Mouse (Mus musculus): Measurements from ENCODE around the gene Ntm.

Ntm gene

DNA sequence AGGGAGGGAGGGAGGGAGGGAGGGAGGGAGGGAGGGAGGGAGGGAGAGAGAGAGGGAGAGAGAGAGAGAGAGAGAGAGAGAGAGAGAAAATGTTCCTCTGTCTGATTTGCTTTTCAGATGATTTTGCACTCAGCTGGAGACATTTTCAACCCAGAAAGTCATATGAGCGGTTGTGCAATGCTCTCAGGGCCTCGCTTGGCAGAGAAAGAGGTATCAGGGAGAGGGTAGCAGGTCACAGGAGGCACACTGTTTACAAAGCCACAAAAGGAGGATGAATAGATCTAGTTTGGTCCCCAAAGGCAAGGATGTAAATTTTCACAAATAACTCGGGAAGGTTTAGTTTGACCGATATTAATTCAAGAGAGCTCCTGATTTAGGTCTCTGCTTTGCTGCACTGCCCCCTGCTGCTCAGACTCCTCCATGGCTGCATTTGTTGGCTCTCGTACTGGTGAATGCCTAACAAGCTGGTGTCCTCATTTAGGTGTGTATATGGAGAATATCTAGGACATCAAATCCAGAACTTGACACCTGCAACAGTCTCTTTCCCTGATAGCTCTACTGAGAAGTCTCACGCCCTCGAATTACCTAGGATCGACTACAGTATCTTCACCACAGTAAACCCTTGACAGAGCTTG is 377.1 kb downstream of the Ntm start:
- no peak for DNase-seq (ENCODE audit: low spot score)

- no peak for DNase-seq (ENCODE audit: low spot score)
Observed at GRCm38 (mm10) chr9:29578226-29578625, 384.7 kb downstream of the Ntm start.

GRCm38 (mm10) chr9:29576051-29576533 is 386.8 kb downstream of the Ntm start:
- DNase-seq (ENCODE audit: low spot score), result no peak

DNA sequence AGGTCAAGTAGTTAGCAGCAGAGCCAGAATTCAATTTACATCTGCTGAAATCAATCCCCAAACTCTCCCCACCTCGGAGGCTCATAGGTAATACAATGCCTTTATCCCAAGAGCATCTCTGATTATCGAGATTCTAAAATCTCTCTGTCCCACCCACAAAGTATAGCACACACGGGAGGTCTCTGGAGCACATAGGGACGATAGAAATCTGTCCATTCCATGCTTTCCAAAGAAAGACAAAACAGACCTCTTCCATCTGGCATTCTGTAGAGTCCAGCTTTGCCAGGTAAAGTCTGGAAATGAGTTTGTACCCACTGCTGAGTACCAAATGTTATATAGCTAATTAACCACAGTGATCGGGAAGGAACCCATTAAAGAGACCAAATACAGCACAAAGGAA is 388.4 kb downstream of the Ntm start:
- DNase-seq (ENCODE audit: low spot score), result no peak

GRCm38 (mm10) chr9:29568571-29568970 is 394.4 kb downstream of the Ntm start:
- DNase-seq (ENCODE audit: low spot score), result no peak

DNA sequence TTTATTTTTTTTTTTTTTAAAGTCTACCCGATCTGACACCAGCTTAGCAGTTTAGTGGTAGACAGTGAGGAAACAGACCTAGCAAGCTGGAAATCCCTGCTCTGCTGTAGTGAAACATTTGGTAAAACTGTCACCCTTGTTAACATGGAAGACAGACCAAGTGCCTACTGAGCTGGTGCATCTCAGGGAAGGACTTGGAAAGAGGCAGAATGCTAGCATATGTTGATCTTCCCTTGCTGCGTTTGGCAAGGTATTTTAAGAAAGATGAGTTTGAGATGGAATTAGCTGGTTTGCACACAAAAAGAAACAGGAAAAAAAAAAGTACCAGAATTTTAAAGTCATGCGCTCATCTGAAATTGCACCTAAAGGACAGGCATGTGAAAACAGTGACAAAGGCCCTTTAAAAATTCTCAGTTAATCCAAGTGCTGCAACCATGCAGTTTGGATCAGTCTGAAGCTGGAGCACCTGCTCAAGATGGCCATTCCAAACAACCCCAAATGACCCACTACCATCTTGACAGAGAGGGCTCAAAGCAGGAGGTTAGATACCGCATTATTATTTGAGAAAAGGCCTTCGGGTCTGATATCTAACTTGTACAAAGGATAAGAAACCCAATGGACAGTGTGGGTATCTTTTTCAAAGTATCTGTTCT is 400.4 kb downstream of the Ntm start:
- no peak for DNase-seq (ENCODE audit: low spot score)

DNA sequence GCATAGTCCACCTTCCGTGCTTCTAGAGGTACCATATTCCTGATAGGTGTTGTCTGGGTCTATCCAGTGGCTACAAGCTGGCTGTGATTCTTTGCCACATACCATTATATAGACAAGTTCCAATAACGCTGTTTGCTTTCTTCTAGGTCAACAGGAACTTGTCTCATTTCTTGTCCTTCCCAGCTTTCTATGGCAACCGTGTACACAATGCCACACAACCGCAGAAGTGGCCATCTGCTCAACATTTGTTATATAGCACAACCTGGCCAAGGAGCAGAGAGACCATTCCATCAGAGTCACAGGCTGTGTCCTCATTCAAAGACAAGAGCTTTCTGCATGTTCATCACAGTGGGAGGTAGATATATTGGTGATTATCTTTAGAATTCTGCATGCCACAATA is 404.0 kb downstream of the Ntm start:
- no peak for DNase-seq (ENCODE audit: low spot score)

GRCm38 (mm10) chr9:29550582-29550981 is 412.4 kb downstream of the Ntm start:
- no peak for DNase-seq (ENCODE audit: low spot score)

DNA sequence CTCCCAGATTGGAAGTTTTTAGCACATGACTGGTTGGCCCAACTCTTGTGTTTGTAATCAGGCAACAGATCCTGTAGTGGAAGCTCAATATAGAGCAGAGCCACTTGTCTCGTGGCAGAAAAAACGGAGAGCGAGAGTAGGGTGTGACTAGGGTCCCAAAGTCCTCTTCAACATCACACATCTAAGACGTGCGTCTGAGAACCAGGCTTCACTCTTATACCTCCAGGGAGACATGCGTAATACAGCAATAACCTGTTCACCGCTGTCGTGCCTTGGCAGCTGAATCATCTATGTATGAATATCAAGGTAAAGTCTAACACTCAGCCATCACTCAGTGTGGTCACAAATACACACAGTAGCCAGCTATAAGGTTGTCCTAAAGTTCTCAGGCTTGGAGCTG is 412.8 kb downstream of the Ntm start:
- DNase-seq (ENCODE audit: low spot score), result no peak

DNA sequence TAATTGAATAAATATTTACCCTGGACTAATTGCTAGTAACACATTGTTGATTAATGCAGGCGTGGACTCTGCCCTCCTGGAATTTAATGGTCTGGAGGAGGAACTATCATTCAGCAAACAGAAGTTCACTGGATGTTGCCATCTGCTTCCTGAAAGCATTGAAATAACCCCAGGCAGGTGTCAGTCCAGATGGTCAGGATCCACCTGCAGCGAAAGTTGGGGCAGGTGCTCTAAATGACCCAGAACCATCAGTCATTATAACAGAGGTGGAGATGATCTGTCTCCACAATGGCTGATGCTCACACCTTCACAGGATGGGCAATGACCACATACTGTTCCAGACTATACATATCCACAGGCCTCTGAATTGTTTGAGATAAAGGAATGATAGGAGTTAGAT is 426.5 kb downstream of the Ntm start:
- no peak for DNase-seq (ENCODE audit: low spot score)

DNA sequence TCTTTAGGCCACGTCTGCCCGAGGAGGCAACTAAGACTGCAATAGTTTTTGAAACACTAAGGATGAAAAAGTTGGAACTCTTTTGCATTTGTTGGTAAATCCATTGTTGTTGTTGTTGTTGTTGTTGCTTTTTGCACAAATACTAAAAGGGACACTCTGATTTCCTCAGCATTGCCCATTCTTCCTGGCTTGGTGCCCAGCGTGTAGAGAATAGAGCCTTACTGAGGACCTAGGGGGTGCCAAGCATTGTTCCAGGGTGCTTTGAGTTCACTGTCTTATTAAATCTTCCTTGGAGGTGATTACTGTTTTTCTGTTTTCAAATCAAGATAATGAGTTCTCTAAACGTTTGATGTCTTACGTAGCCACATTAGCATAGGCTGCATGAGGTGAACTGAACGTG is 428.2 kb downstream of the Ntm start:
- DNase-seq (ENCODE audit: low spot score), result no peak

DNA sequence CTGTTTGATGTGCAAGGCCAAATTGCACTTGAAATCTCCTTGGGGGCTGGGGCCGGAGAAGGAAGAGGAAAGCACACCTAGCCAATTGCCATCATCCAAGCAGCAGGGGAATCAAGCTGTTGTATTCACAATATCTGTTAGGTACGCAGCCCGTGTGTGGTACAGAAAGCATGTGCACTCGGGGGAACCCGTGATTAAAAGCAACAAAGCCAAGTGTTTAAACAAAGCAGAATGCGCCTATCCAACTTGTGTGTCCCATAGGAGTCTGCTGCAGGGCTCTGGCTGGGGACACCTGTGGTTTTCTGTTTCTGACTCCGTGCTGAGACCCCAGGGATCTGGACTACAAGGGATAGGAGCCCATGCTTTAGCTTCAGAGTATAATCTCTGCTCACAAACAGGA is 428.6 kb downstream of the Ntm start:
- no peak for DNase-seq (ENCODE audit: low spot score)

DNA sequence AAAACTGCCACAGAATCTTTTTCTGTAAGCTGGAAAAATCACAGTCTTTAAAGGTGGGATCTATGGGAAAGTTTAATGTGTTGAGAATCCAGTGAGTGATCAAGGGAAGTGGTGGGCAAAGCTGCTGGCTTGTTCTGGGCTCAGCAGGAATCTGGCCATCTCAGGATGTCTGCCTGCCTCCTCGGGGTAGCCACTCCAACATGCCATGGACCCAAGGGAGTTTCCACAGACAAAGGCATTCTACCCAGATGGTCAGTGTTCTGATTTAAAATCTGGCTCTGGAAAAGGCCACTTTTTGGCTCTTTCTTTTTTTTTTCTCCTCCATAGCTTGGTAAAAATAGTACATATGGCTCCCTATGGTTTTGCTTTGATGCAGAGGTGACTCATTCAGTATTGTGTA is 429.4 kb downstream of the Ntm start:
- DNase-seq (ENCODE audit: low spot score), result no peak

- no peak for DNase-seq (ENCODE audit: low spot score)
Observed at GRCm38 (mm10) chr9:29531147-29531917, 431.6 kb downstream of the Ntm start.

DNA sequence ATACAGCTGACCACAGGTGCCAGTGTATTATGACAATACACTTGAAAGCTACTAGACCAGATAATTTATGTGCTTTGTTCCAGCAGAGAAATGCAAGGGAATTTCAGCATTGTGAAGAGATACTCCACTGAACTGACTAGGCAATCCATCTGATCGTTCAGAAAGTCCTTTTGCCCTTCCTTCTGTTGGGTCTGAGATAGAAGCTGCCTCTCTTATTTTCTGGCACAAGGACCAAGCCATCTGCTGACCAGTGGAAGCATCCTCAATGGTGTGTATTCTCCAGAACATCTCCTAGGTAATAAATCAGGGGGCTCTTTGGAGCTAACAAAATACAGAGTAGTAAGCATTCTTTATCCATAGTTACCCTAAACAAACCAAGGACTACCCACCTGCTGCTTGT is 438.8 kb downstream of the Ntm start:
- no peak for DNase-seq (ENCODE audit: low spot score)

GRCm38 (mm10) chr9:29523221-29523620 is 439.7 kb downstream of the Ntm start:
- DNase-seq (ENCODE audit: low spot score), result no peak

- DNase-seq (ENCODE audit: low spot score), result no peak
Observed at GRCm38 (mm10) chr9:29519181-29519580, 443.8 kb downstream of the Ntm start.

GRCm38 (mm10) chr9:29516688-29517087 is 446.3 kb downstream of the Ntm start:
- DNase-seq (ENCODE audit: low spot score), result no peak

DNA sequence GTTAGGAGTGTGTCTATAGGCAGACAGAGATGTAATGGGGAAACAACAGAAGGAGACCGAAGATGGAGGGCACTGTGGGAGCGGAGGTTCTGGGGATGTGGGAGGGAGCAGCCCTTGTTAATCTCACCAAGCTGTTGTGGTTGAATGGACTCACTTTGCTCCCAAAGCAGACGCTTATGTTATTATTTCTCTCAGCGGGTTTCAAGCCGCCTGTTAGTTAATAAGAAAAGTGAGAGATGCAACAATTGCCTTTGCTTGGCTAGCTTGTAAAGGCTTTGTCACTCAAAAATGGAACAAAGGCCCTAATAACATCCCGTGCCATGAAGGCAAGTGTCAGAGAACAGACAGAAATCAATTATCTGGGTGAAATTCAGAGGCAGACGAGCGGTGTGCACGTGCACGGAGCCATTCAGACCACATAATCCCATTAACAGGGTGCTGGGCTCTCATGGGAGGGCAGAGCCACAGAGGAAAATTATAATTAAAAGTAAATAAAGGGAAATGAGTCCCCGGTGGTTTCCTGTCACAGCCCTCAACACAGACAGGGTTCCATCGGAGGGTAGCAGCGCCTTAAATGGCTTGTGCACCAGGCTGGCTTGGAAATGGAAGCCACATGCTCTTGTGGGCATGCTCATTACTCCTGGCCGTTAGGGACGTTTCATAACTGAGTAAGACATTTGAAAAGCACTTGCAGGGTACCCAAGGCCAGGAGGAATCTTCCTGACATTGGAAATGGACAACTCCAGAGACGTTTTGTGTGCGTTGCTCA is 448.2 kb downstream of the Ntm start:
- DNase-seq (ENCODE audit: low spot score), result no peak

DNA sequence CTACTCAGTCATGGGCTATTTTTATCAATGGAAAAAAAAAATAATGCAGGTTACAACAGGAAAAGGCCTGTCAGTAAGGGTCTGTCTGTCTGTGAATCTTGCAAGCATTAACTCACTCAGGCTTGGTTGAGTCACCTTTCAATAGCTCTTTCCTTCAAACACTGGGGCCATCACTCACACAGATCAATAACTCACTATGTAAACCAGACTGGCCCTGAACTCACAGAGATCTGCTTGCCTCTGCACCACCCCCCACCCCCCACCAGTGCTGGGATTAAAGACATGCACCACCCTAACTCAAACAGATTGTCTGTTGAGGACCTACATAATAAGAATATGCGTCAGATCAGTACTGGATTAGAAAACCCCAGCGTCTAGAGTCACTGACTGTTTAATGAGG is 466.9 kb downstream of the Ntm start:
- DNase-seq (ENCODE audit: low spot score), result no peak

DNA sequence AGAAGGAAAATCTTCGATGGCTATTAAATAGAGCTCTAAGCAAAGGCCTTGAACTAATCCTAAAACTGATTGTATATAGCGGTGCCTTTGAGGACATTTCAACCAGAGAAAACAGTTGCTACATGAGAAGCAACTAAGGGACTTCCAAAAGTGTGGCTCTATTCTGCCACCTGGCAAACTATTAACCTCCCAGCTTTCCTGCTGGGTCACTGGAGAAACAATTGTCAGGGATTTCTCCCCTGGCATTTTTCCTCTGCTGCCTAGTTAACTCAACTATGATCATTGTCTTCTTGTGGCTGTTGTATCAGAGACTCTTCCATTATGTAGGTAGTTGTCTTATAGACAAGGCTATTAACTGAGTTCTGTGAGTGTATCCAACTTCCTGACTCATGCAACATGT is 480.7 kb downstream of the Ntm start:
- DNase-seq (ENCODE audit: low spot score), result no peak

GRCm38 (mm10) chr9:29479051-29479450 is 483.9 kb downstream of the Ntm start:
- no peak for DNase-seq (ENCODE audit: low spot score)

- no peak for DNase-seq (ENCODE audit: low spot score)
Observed at GRCm38 (mm10) chr9:29477219-29477618, 485.7 kb downstream of the Ntm start.

All from ovary, postnatal 10 days (tissue).